Mouse (Mus musculus) naive thymus-derived CD4-positive, alpha-beta T cell, adult 2 months (primary cell): Measurements from ENCODE around the gene Usp49.
"Not testable (repeated sequence)": the region's sequence is repeated elsewhere in the genome, so short reads cannot be mapped to it uniquely, and the experiment has no call there.

Experiments used
- DNase-seq: peaks from one replicate; pipeline ENCODE4 v3.0.0-alpha.2; 2011; ENCODE audit warnings: low read depth

Gene Usp49

DNA sequence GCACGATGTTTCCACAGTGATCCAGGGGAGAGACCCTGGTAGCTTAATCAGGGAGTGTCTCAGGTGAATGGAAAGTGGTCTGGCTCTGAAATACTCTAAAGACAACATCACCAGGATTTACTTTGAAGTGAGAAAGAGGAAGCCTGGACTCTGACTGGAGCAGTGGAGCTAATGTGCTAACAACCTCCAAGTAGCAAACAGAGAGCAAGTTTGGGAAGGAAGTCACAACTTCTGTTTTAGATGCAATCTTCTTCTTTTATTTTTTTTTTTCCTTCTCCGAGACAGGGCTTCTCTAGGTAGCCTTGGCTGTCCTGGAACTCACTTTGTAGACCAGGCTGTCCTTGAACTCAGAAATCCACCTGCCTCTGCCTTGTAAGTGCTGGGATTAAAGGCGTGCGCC lies 21.3 kb upstream of the Usp49 start:
- no peak for DNase-seq

DNA sequence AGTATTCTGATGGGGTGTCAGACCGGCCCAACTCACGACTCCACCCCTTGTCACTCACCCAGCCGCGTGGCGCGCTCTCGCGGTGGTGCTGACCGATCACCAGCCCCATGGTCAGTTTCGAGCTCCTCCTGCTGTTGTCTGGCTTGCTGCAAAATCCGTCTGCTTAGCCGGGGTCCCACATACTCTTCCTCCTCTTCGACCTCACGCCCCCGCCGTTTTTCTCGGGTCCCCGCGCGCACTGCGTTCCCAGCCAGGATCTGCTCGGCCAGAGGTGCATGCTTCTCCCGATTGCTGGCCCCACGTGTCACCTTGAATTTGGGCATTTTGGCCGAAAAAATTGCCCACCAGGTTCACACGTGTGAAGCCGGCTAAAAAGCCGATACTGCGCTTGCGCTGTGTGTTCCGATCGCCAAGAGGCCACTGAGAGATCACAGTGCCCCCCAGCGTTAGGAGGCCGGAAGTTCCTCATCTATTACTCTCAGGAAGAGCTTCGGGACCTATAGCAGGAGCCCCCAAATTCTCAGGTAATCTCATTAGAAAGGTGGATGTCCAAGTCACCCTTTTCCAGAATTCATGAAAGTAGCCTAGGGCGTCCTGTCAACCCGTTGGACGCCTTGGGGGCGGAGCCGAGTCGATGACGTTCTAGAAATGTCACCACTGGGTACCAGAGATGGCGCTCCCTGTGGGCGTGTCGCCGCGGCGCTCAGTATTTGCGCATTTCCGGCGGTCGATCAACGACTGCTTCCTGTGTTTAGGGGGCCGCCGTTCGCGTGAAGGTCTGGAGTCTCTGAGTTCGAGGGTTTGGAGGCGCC lies 19.4 kb upstream of the Usp49 start, which contains the start of the genes Bysl, Med20 and Gm20517:
Bysl (minus strand) TSS at position 644 of the 812 bp plus-strand sequence.
Med20 (plus strand) TSS at position 734 of the 812 bp plus-strand sequence.
Gm20517 (plus strand) TSS at position 741 of the 812 bp plus-strand sequence.
- DNase-seq: peak; percentile 98

DNA sequence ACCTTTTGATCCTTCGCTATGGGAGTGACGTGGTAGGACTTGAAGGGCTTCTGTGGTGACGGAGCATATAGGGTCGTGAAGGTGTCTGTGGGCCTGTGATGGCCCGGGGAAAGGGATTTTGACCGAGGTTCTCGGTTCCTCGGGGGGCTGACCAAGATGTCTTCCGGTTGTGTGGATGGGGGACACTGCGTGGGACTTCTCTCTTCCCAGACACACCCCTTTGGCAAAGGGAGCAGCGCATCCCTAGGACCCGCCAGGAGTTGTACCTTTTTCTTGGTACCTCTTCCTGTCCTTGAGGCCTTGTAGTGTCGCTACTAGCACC lies 18.9 kb upstream of the Usp49 start:
- no peak for DNase-seq

DNA sequence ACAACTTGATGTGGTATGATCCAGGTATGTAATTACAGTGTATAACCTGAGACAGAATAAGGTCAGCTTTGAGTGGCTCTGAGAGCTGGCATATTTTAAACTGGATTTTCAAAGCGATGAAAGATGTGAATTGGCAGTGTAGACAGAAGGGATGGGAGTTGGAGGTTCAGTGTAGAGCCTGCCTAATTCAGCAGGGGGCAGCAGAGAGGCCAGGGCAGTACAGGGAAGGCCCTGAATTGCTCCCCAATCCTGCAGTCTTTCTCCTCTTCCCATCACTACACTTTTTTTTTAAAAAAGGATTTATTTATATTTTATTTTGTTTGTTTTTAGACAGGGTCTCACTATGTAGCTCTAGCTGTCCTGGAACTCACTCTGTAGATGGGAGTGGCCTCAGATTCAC lies 16.5 kb upstream of the Usp49 start:
- DNase-seq: peak; percentile 75

DNA sequence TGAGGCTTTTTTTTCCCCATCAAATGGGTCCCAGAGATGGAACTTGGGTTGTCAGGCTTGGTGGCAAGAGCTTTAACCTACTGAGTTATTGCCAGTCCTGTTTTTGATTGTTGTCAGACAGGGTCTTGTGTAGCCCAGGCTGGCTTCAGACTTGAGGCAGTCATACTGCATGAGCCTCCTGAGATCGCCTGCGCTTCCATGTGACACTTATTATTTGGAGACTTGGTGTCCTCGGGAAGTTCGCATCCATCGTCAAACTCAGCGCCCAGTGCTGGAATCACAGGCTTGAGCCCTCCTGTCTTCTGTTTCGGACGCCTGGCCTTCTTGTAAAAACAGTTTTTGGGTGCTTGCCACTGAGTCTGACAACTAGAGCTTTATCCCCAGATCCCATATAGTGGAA lies 14.4 kb upstream of the Usp49 start:
- DNase-seq: no peak

DNA sequence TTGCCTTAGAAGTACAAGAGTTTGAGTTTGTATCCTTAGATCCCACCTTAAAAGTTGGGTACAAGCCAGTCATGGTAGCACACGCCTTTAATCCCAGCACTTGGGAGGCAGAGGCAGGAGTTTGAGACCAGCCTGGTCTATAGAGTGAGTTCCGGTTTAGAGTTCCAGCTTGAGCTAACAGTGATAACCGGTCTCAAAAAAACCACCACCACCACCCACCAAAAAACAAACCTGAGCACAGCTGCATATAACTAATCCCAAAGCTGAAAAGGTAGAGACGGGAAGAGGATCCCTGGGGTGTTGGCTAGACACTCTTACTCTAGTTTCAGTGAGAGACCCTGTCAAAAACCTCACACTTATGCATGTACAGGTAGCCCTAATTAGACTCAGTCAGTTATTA lies 13.8 kb upstream of the Usp49 start:
- DNase-seq: no peak

DNA sequence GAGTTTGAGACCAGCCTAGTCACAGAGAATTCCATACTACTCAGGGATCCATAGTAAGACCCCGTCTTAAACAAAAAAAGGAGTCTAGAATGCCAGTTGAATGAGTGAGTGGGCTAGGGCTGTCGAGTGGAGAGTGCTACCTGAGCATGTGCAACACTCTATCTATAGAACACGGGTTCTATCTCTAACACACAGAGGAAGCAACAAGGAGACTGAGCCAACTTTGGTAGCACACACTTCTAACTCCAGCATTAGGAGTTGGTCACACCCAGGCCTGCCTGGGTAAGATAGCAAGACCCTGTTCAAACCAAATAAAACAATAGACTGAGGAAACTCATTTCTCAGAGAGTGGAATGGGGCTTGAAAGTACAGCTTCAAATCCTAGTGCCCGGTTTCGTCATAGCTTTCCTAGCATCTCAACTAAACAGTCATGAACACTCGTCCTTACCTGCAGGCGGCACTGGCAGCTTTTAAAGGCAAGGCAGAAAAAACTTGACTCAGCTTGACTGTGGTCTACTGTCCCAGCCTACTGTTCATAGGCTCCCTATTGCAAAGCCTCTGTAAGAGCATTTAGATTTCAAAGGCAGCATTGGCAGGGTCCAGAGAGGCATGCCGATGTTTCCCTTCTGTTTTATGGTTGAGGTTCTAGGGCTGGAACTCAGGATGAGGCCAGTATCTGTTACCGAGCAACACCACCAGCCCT lies 12.7 kb upstream of the Usp49 start:
- no peak for DNase-seq

DNA sequence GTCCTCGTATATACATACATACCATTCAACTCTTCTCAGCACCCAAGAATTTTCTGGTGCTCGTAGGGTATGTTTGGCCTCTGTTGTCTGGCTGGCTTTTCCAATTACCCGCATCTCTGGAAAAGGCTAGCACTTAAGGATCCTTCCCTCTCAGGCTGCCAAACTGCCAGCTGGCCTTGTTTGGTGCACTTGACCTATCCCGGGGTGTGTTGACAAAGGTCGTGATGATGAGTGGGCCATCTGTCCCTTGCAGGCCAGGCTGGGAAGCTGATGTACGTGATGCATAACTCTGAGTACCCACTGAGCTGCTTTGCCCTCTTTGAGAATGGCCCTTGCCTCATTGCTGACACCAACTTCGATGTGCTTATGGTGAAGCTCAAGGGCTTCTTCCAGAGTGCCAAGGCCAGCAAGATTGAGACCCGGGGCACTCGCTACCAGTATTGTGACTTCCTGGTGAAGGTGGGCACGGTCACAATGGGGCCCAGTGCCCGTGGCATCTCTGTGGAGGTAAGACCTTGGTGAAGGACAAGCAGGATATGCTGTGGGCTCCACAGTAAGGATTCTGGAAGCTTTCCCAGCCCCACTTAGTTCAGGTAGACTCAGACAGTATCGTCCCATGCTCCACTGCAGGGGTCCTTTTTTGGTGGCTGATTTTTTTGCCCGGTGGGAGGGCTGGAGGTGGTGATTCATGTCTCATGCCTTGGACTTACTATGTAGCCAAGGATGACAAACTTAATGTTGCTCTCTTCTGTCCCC lies 11.8 kb upstream of the Usp49 start:
- DNase-seq: no peak

DNA sequence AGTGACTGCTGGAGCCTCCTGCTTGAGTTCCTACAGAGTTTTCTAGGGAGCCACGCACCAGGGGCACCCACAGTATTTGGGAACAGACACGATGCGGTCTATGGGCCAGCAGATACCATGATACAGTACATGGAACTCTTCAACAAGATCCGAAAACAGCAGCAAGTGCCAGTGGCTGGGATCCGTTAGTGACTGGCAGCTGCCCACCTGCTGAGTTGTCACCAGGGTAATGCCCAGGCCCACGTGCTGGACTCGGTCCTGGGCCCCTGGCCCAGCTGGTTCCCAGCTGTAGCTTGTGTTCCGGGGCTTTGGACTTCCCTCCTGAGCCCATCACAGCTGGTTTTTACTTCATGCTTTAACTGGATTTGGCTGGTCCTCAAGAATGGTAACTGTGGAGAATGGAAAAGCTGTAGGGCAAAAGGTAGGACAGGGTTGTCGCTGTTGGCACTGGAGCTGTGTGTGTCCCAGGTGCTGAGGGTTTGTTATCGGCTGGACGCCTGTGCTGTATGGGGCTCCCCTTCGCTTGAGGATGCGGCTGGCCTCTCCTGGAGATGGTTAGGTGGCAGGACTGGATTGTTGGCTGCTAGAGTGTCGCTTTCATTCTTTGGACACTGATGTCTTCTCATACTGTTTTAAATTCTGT lies 7.5 kb upstream of the Usp49 start:
- no peak for DNase-seq

DNA sequence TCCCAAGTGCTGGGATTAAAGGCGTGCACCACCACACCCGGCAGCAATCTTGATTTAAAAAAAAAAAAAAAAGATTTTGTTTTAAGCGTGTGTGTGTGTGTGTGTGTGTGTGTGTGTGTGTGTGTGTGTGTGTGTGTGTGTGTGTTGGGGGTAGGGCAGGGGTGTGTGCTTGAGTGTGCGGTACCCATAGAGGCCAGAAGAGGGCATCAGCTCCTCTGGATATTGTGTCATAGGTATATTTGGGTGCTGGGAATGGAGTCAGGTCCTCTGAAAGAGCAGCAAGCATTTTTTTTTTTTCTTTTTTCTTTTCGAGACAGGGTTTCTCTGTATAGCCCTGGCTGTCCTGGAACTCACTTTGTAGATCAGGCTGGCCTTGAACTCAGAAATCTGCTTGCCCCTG lies 5.9 kb upstream of the Usp49 start:
- DNase-seq: not testable (repeated sequence)

DNA sequence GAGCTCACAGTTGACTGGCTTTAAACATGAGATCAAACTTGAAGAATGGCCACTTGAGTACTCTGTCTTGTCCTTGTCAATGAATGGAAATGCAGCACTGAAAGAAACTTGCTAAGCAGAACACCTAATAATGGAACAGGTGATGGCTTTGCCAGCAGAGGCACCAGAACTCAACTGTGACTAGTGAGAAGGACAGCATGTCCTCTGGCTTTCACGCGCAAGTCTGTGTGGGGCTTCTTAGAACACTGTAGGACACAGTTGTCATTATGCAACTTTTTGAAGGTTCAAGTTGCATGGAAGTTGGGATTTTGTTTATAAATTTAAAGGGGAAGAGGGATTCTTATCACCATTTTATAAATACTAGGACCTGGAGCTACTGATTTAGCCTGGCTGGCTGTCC lies 5.4 kb upstream of the Usp49 start:
- DNase-seq: no peak

DNA sequence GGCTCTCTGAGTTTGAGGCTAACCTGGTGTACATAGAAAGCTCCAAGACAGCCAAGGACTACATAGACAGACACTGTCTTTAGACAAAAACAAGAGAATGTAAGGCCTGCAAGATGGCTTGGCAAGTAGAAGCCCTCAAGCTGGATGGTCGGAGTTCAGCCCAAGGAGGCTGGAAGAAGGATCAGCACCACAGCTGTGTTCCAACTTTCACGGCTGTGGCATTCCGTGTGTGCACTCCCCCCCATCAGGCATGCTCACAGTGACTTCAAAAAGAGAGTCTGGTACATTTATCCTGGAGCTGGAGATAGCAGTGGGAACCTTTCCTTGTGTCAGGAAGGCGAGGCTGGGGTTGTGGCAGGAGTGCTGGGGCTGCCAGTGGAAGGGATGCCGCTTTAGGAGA lies 4.5 kb upstream of the Usp49 start:
- no peak for DNase-seq

DNA sequence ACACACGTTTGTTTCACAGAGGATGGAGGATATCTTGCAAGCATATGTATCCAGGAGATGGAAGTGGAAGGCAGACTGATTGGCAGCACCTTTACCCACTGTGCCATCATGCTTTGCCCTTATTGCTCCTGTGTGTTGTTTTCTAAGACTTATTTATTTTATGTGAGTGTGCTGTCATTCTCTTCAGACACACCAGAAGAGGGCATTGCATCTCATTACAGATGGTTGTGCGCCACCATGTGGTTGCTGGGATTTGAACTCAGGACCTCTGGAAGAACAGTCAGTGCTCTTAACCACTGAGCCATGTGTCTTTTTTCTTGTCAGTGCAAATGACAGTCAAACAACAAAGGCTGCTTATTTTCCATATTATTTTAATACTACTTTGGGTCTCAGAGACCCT lies 2.7 kb upstream of the Usp49 start:
- no peak for DNase-seq

DNA sequence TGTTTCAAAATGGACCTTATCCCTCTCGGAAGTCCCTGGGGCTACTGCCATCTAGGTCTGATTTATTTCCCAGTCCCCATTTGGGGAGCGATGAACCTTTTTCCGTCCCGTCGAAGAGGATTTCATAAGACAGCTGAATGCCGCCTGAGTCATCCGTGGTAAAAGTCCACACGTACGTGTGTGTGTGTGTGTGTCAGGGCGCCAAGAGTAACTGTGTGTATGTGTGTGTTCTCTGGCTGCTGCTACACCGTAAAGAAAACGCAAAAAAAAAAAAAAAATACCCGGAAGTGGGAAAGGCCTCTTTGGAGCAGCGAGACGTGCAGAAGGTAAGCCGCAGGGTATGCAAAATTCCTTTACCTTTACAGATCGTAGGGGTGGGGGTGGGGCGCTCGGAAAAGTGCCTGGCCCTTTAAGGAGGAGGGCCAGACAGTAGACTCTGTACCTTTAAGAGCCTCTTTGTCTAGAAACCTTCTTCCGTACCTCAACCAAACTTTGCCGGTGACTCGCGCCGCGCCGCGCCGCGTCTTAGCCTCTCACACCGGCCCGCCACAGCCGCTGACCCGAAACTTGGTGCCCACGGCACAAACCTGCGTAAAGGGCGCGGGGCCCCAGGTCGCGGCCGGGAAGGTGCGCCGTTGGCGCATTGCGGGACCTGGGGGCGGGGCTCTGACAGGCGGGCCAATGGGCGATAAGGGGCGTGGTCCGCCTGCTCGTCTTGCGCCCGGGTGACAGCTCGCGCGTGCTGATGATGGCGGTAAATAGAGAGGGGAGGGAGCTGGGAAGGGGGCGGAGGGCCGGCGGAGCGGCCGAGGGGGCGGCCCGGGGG lies 1.4 kb upstream of the Usp49 start:
- peak; percentile 96 for DNase-seq

DNA sequence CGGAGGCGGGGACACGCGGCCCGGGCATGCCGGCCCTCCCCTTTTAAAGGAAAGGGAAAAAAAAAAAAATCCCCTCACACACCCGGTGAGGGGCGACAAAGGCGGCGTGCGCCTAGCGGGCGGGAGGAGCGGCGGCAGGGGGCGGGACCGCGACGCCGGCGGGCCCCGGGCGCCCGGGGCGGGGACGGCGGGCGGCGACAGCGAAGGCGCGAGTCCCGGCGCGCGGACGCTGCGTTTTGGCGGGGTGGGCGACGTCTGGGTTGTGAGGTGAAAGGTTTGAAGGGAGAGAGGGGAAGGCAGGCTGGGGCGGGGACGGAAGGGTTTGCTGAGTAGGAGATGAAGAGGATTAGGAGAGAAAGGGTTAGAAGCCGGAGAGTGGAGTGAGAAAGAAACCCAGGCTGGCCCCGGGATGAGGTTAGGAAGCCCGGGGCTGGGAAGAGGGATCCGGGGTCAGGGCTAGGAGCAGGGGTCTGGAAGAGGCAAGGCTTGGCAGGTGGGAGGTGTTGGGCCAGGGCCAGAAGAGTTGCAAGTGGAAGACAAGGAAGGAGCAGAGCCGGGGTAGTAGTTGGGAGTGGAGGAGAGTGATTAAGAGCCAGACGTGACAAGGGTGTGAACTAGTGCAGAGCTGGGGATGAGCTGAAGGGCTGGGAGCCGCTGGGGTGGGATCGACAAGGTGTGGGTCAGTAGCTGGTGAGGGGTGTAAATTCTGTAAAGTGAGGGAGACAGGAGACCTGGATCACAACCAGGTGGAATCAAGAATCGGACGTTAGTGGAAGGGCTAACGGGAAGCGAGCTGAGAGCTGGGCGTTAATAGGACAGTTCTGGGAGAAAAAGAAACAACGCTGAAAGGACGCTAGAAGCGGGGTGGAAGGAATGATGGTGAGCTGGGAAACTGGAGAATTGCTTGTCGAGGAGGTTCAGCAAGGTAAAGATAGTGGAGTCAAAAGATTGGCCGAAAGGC lies 493 bp upstream of the Usp49 start:
- peak; percentile 44 for DNase-seq

DNA sequence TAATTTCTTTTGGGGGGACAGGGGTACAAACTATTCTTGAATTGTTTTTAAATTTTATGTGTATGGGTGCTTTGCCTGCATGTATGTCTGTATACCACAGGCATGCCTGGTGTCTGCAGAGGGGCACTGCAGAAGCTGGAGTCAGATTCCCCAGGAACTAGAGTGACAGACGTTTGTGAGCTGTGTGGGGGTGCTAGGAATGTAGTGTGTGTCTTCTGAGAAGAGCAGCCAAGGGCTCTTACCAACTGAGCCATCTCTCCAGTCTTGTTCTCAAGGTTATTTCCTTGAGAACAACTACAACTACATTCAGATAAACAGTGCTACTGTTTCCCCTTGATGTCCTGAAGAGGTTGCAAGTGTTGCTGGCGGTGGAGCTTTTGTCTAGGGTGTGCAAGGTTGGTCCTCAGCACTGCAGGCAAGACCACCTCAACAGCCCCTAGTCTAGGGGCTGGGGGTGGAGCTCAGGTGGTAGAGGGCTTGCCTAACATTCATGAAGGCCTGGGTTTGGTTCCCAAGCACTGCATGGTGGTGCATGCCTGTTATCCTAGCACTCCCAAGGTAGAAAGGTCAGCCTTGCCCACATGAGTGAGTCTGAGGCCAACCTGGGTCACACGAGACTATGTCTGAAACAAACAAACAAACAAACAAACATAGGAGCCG lies 1.8 kb downstream of the Usp49 start:
- DNase-seq: no peak

DNA sequence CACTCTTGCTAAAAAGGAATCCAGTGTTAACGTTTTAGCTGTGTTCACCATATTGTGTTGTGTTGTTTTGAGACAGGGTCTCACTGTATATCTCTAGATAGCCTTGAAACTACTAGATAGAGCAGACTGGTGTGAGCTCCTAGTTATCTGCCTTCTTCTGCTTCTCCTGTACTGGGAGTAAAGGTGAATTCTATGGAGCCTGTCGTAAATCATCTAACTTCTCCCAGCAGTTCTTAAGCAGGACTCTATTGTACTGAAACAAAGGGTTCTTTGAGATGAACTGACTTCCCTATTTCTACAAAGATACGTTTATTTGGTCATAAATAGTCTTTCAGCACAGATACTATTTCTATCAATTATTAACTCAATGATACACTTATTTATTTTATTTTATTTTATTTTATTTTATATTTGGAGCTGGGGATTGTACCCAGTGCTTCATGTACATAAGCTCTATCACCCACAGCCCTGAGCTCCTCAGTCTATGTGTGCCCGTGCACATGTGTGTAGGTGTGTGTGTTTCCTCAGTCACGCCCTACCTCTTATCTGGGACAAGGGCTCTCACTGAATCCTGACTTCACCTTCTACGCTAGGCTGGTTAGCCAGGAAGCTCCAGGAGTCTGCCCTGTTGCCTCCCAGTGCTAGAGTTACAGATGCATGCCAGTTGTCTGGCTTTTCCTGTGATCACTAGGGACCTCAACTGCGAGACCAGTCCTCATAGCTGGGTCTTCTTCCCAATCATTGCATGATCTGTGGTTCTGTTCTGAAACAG lies 3.7 kb downstream of the Usp49 start:
- no peak for DNase-seq

DNA sequence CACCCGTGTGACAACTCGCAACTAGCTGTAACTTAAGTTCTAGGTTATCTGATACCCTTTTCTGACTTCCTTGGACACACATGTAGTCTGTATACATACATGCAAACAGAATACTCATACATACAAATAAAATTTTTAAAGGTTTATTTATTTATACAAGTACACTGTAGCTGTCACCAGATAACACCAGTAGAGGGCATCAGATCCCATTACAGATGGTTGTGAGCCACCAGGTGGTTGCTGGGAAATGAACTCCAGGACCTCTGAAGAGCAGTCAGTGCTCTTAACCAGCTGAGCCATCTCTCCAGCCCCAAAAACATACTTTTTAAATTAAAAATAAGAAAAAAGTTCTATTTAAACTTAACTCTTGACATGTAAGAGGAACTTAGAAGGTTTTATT lies 12.5 kb downstream of the Usp49 start:
- peak; percentile 17 for DNase-seq

DNA sequence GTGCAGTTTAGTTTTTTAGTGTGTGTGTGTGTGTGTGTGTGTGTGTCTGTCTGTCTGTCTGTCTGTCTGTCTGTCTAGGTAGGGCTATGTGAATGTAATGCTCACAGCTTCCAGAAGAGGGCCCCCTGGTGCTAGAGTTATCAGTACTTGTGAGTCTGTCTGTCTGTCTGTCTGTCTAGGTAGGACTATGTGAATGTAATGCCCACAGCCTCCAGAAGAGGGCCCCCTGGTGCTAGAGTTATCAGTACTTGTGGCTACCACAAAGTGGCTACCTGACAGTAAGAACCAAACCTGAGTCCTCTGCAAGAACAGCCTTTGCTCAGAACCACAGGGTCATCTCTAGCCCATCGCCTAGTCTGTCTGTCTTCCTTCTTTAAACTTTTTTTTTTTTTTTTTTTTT lies 16.2 kb downstream of the Usp49 start:
- DNase-seq: peak; percentile 80
